ENCODE assay signal across 26 mouse cellular contexts in the genomic region with DNA sequence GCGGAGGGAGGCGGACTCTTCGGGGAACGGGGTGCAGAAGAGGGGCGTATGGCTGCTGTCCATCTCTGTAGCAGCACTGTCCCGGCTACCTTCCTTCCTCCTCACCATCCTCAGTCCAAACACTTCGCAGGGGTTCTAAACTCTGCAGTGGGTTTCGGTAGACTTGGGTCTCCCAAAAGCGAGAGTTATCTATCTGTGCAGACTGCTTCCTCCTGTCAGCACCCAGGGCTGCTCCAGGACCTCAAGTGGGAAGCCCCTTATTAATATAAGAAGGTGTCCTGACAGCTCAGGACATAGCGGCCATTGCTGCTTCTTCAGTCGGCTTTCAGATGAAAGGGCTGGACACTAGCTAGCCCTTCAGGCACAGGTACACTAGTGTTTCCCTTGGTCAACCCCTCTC. TPM values are rescaled to one million over a fixed set of nuclear protein-coding genes. Genes with fewer than 3 reads are reported as not detected.
DNase-seq lines count a peak whose midpoint lies in the region; ATAC-seq and TF ChIP-seq lines count a peak whose summit lies in the region.
"Had no signal": no experiment of that assay in that cellular context is flagged by ENCODE, and none has a peak within 500 bp of the region (broad histone marks: within the 10 kb centered on the region; RNA-seq: fewer than 3 reads in every experiment).

No protein-coding gene starts in this region.

- 0 out of 2 replicates have a peak, but pooled peaks have one; percentile 2 for ATAC-seq in liver, embryonic 15.5 days (ENCODE audit: insufficient read depth)
- no peak for ATAC-seq in liver, embryonic 11.5 days (replicated peaks; ENCODE audit: low FRiP score)
- no peak for ATAC-seq in liver, postnatal 0 days
- ATAC-seq: forebrain, embryonic 13.5 days; forebrain, embryonic 16.5 days had no signal

- no peak overlapping the region for H3K4me3 ChIP-seq in heart, embryonic 10.5 days
- no peak overlapping the region for H3K4me3 ChIP-seq in liver, embryonic 15.5 days (replicated peaks)
- H3K4me3 ChIP-seq in liver, embryonic 11.5 days (ENCODE audit: low read depth, low read length), result no peak overlapping the region
- H3K4me3 ChIP-seq in liver, postnatal 0 days (ENCODE audit: low read depth, low read length), result no peak overlapping the region
- H3K4me3 ChIP-seq: forebrain, embryonic 10.5 days; forebrain, embryonic 13.5 days; heart, embryonic 13.5 days; hindbrain, embryonic 12.5 days; hindbrain, embryonic 15.5 days had no signal

- no peak for DNase-seq in heart, embryonic 10.5 days (ENCODE audit: low spot score)
- DNase-seq in heart, postnatal 36 days, result no peak
- no peak for DNase-seq in liver, embryonic 11.5 days (ENCODE audit: low spot score)
- peak; percentile 51 for DNase-seq in MEL-GATA-1-ER (ENCODE audit: extremely low read depth, low read depth)
- DNase-seq in liver, postnatal 0 days, result no peak
- DNase-seq in layer of hippocampus, postnatal 10 days (ENCODE audit: low spot score in 2 of 2), result no peak
- DNase-seq: adrenal gland, adult 2 months; adrenal gland, postnatal 14 days; cerebellum, adult 11 months; cerebellum, adult 2 months; cerebellum, adult 9-11 months; cerebellum, postnatal 25 days; gastrocnemius, postnatal 10 days; gastrocnemius, postnatal 36 days; heart, postnatal 14 days had no signal

- H3K9me3 ChIP-seq in heart, embryonic 10.5 days, result no peaks in the 10 kb centered on the region
- no peaks in the 10 kb centered on the region for H3K9me3 ChIP-seq in liver, embryonic 15.5 days (replicated peaks)
- no peaks in the 10 kb centered on the region for H3K9me3 ChIP-seq in liver, embryonic 11.5 days (ENCODE audit: control insufficient read depth, low read length)
- no peaks in the 10 kb centered on the region for H3K9me3 ChIP-seq in liver, postnatal 0 days (ENCODE audit: low read length)
- H3K9me3 ChIP-seq: forebrain, embryonic 10.5 days; forebrain, embryonic 13.5 days; heart, embryonic 13.5 days; hindbrain, embryonic 12.5 days; hindbrain, embryonic 15.5 days had no signal

- H3K9ac ChIP-seq in liver, embryonic 15.5 days, result no peak overlapping the region
- no peak overlapping the region for H3K9ac ChIP-seq in liver, embryonic 11.5 days (ENCODE audit: low read depth, low read length)
- no peak overlapping the region for H3K9ac ChIP-seq in liver, postnatal 0 days (replicated peaks)
- H3K9ac ChIP-seq: forebrain, embryonic 13.5 days; heart, embryonic 13.5 days; hindbrain, embryonic 12.5 days; hindbrain, embryonic 15.5 days had no signal

- peaks cover 71% of the 10 kb centered on the region for H3K27me3 ChIP-seq in heart, embryonic 10.5 days (ENCODE audit: insufficient read depth, poor library complexity, severe bottlenecking)
- H3K27me3 ChIP-seq in liver, embryonic 15.5 days, result peaks cover 46% of the 10 kb centered on the region
- H3K27me3 ChIP-seq in liver, embryonic 11.5 days (replicated peaks; ENCODE audit: control insufficient read depth, insufficient read depth, low read length), result peaks cover 39% of the 10 kb centered on the region
- H3K27me3 ChIP-seq in liver, postnatal 0 days (ENCODE audit: insufficient read depth, low read length), result no peaks in the 10 kb centered on the region

- H3K4me2 ChIP-seq in liver, embryonic 15.5 days, result no peak overlapping the region
- no peak overlapping the region; the same call in 1 of the 2 replicates for H3K4me2 ChIP-seq in liver, embryonic 11.5 days
- H3K4me2 ChIP-seq in liver, postnatal 0 days (ENCODE audit: low read depth, low read length), result no peak overlapping the region
- H3K4me2 ChIP-seq: forebrain, embryonic 13.5 days; heart, embryonic 13.5 days; hindbrain, embryonic 12.5 days; hindbrain, embryonic 15.5 days had no signal

- 0 out of 2 replicates have a peak overlapping the region, but pooled peaks have one; percentile 38 for H3K27ac ChIP-seq in heart, embryonic 10.5 days
- peak overlapping the region; percentile 41; the same call in 1 of the 2 replicates for H3K27ac ChIP-seq in liver, embryonic 15.5 days (replicated peaks)
- H3K27ac ChIP-seq in liver, embryonic 11.5 days (ENCODE audit: low read depth, low read length), result no peak overlapping the region
- peak overlapping the region; percentile 86 for H3K27ac ChIP-seq in liver, postnatal 0 days (ENCODE audit: low read depth)
- H3K27ac ChIP-seq: forebrain, embryonic 10.5 days; forebrain, embryonic 13.5 days; heart, embryonic 13.5 days; hindbrain, embryonic 12.5 days; hindbrain, embryonic 15.5 days had no signal

- TF ChIP-seq CTCF in liver, postnatal 0 days (IDR thresholded peaks at IDR 0.05; ENCODE audit: low read depth), result no peak

- 70% methylated on average over 11 of the region's 11 CpGs for WGBS in heart, embryonic 10.5 days
- WGBS in liver, embryonic 15.5 days (ENCODE audit: insufficient replicate concordance), result 63% methylated on average over 11 of the region's 11 CpGs
- WGBS in liver, embryonic 11.5 days, result 63% methylated on average over 11 of the region's 11 CpGs
- WGBS in liver, postnatal 0 days (ENCODE audit: insufficient replicate concordance), result 72% methylated on average over 11 of the region's 11 CpGs

- intact Hi-C loops in heart, postnatal 36 days (cut with DNase I), result no loop called here

- peaks cover 80% of the 10 kb centered on the region for H3K4me1 ChIP-seq in heart, embryonic 10.5 days
- H3K4me1 ChIP-seq in liver, embryonic 15.5 days (replicated peaks), result peaks cover 58% of the 10 kb centered on the region
- H3K4me1 ChIP-seq in liver, embryonic 11.5 days (replicated peaks; ENCODE audit: control insufficient read depth, insufficient read depth, low read length), result peaks cover 22% of the 10 kb centered on the region
- peaks cover 20% of the 10 kb centered on the region for H3K4me1 ChIP-seq in liver, postnatal 0 days (ENCODE audit: insufficient read depth)
- H3K4me1 ChIP-seq: hindbrain, embryonic 15.5 days had no signal

- no peak for TF ChIP-seq EP300 in liver, postnatal 0 days (IDR thresholded peaks at IDR 0.05; ENCODE audit: low read depth)

- peaks cover 10% of the 10 kb centered on the region for H3K36me3 ChIP-seq in heart, embryonic 10.5 days
- no peaks in the 10 kb centered on the region for H3K36me3 ChIP-seq in liver, embryonic 15.5 days (replicated peaks)
- H3K36me3 ChIP-seq in liver, embryonic 11.5 days (ENCODE audit: control insufficient read depth, insufficient read depth, low read length), result no peaks in the 10 kb centered on the region
- peaks cover 3% of the 10 kb centered on the region for H3K36me3 ChIP-seq in liver, postnatal 0 days (replicated peaks; ENCODE audit: insufficient read depth, low read length)
- H3K36me3 ChIP-seq: forebrain, embryonic 10.5 days; heart, embryonic 13.5 days; hindbrain, embryonic 12.5 days; hindbrain, embryonic 15.5 days had no signal

RNA-seq across cellular contexts. Expression of gene 1700001C19Rik, which starts 27.8 kb away (rescaled TPM):
- 0.63 and 1.3 TPM in 2 replicates for polyA plus RNA-seq in heart, embryonic 10.5 days (2016; fragmentation: Nextera tagmentation; extraction: Ambion mirVana)
- total RNA-seq in heart, postnatal 36 days (2021), result not detected
- 1.4 and 1.7 TPM in 2 replicates for polyA plus RNA-seq in liver, embryonic 15.5 days (2015; fragmentation: Nextera tagmentation; extraction: Ambion mirVana)
- 0.52 and 0.96 TPM in 2 replicates for polyA plus RNA-seq in liver, embryonic 11.5 days (2014; fragmentation: Nextera tagmentation; extraction: Ambion mirVana)
- 7.5 and 7.8 TPM in 2 replicates for polyA plus RNA-seq in liver, postnatal 0 days (2015; fragmentation: Nextera tagmentation; extraction: Ambion mirVana)
- total RNA-seq in layer of hippocampus, postnatal 10 days (2021), result under 1 TPM in 1 of 2 experiments, not detected in 1; 0.94 TPM
- total RNA-seq: adrenal gland, adult 2 months; common myeloid progenitor, adult 5-6 weeks; gastrocnemius, adult 18-20 months; gastrocnemius, postnatal 10 days; gastrocnemius, postnatal 36 days; granulocyte monocyte progenitor cell, adult 5-6 weeks; heart, postnatal 14 days had no signal
- polyA plus RNA-seq: C2C12; forebrain, embryonic 10.5 days had no signal

RNA-seq across cellular contexts. Expression of gene AI661453, which starts 28.6 kb away (rescaled TPM):
- polyA plus RNA-seq in heart, embryonic 10.5 days (2016; fragmentation: Nextera tagmentation; extraction: Ambion mirVana), result 0.99 and 1.1 TPM in 2 replicates
- total RNA-seq in heart, postnatal 36 days (2021), result 1 to 10 TPM; 1.6 to 1.8 TPM
- 0.51 and 0.62 TPM in 2 replicates for polyA plus RNA-seq in liver, embryonic 15.5 days (2015; fragmentation: Nextera tagmentation; extraction: Ambion mirVana)
- polyA plus RNA-seq in liver, embryonic 11.5 days (2014; fragmentation: Nextera tagmentation; extraction: Ambion mirVana), result 0.22 and 0.23 TPM in 2 replicates
- 1.0 and 1.6 TPM in 2 replicates for polyA plus RNA-seq in liver, postnatal 0 days (2015; fragmentation: Nextera tagmentation; extraction: Ambion mirVana)
- total RNA-seq in layer of hippocampus, postnatal 10 days (2021), result under 1 TPM; 0.23 to 0.38 TPM

RNA-seq across cellular contexts. Expression of gene Taf8, which starts 37.1 kb away (rescaled TPM):
- polyA plus RNA-seq in heart, embryonic 10.5 days (2016; fragmentation: Nextera tagmentation; extraction: Ambion mirVana), result 23.0 and 28.5 TPM in 2 replicates
- total RNA-seq in heart, postnatal 36 days (2021), result 10 to 100 TPM; 12.0 to 13.6 TPM
- polyA plus RNA-seq in liver, embryonic 15.5 days (2015; fragmentation: Nextera tagmentation; extraction: Ambion mirVana), result 14.7 and 15.2 TPM in 2 replicates
- 20.7 and 21.3 TPM in 2 replicates for polyA plus RNA-seq in liver, embryonic 11.5 days (2014; fragmentation: Nextera tagmentation; extraction: Ambion mirVana)
- polyA plus RNA-seq in liver, postnatal 0 days (2015; fragmentation: Nextera tagmentation; extraction: Ambion mirVana), result 6.5 and 8.1 TPM in 2 replicates
- total RNA-seq in layer of hippocampus, postnatal 10 days (2021), result 10 to 100 TPM; 16.7 to 17.0 TPM

RNA-seq across cellular contexts. Expression of gene Ccnd3, which starts 39.8 kb away (rescaled TPM):
- polyA plus RNA-seq in heart, embryonic 10.5 days (2016; fragmentation: Nextera tagmentation; extraction: Ambion mirVana), result 552 and 644 TPM in 2 replicates
- total RNA-seq in heart, postnatal 36 days (2021), result 10 to 100 TPM; 79.8 to 88.7 TPM
- polyA plus RNA-seq in liver, embryonic 15.5 days (2015; fragmentation: Nextera tagmentation; extraction: Ambion mirVana), result 422 and 473 TPM in 2 replicates
- 525 and 530 TPM in 2 replicates for polyA plus RNA-seq in liver, embryonic 11.5 days (2014; fragmentation: Nextera tagmentation; extraction: Ambion mirVana)
- polyA plus RNA-seq in liver, postnatal 0 days (2015; fragmentation: Nextera tagmentation; extraction: Ambion mirVana), result 249 and 250 TPM in 2 replicates
- 10 to 100 TPM; 34.7 to 39.6 TPM for total RNA-seq in layer of hippocampus, postnatal 10 days (2021)
